Mouse (Mus musculus) heart, postnatal 14 days (tissue): ENCODE measurements around the gene Leap2. TPM values are rescaled to one million over a fixed set of nuclear protein-coding genes. Genes with fewer than 3 reads are reported as not detected.

Source experiments
- DNase-seq, 2 experiments: peaks; one replicate each; pipeline ENCODE4 v3.0.0; 2021 to 2022
- intact Hi-C: fragments of 180-260 bp; cut with DNase I; formaldehyde crosslinking; loops from one replicate; pipeline ENCODE4 v1.15.1; 2025
- microRNA-seq, 2 experiments: library from miRNA; unstranded; fragments of <30 nt; microRNA quantifications; one replicate each; pipeline ENCODE4 v1.2.0; 2021 to 2022
- total RNA-seq, 2 experiments: library from RNA; stranded (reverse); gene quantifications; 2 replicates each; pipeline ENCODE4 v1.2.3; 2021

The Leap2 gene
- total RNA-seq, 2 experiments from 2014 or later, result not detected

DNA sequence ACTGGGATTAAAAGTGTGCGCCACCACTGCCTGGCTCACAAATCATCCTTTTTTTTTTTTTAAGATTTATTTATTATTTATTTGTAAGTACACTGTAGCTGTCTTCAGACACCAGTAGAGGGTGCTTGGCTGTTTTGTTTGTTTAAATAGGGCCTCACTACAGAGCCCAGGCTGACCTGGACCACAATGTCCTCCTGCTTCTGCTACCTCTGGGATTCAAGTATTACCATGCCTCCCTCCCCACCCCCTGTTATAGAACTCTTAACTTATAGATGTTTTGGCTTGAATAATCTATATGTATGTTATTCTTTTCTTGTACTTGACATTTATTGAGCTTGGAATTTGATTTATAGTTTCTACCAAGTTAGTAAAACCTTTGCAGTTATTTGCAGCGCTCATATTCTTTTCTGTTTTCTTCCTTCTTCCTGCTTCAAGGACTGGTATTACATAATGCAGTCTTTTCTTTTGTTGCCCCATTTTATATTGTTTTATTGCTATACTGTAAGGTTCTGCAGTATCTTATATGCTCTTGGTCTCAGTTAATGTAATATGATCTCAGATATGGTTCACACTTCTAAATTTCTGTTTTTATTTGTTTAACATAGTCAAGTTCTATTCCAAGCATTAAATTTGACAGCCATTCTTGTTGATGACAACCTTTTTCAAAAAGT, 39.1 kb downstream of the Leap2 start:
- intact Hi-C loops, result no loop called here
- no peak for DNase-seq

DNA sequence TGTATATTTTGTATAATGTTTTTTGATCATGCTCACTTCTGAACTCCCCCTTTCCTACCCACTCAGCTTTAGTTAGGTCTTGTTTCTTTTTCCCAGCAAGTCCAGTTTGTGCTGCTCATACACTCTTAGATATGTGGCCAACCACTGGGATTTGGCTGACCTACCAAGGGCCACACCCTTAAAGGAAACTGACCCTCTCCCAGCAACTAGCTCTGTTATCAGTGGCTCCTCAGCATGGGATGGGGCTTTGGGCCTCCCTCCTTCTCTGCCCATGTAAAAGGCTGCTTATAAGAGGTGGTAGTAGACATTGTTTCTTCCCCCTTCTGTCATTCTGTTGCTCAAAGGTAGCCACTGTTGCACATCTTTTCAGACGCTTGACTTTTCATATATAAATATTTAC, 44.1 kb downstream of the Leap2 start:
- no peak for DNase-seq
- intact Hi-C loops, result no loop called here

Small RNA genes within 50 kb of the gene (microRNA-seq; reads per million reads assigned to microRNA genes)
- gene Mir6920, result 0 to 0.36 reads per million in 2 experiments

Other genes starting within 250 kb of the Leap2 start
- gene Hspa4, start 122.7 kb downstream of the Leap2 start, total RNA-seq, result 100 to 1,000 TPM; 117 to 124 TPM
- 1 to 10 TPM; 6.1 to 7.4 TPM for gene Zcchc10, start 98.5 kb downstream of the Leap2 start, total RNA-seq
- 100 to 1,000 TPM in 1 of 2 experiments, 10 to 100 TPM in 1; 97.5 to 109 TPM for gene Aff4, start 72.3 kb downstream of the Leap2 start, total RNA-seq
- 1,000 to 10,000 TPM; 2,370 to 2,434 TPM for gene Uqcrq, start 7.7 kb upstream of the Leap2 start, total RNA-seq
- under 1 TPM; 0.31 to 0.66 TPM for gene Gdf9, start 7.9 kb upstream of the Leap2 start, total RNA-seq
- gene Gm10447, start 33.9 kb upstream of the Leap2 start, total RNA-seq, result not detected
- gene Shroom1, start 34.0 kb upstream of the Leap2 start, total RNA-seq, result under 1 TPM; 0.44 to 0.53 TPM
- gene Gm9837, start 47.3 kb upstream of the Leap2 start, total RNA-seq, result not detected
- not detected for gene Gm9945, start 57.0 kb upstream of the Leap2 start, total RNA-seq
- gene Sowaha, start 57.1 kb upstream of the Leap2 start, total RNA-seq, result under 1 TPM; 0.07 TPM
- 10 to 100 TPM; 42.1 TPM for gene Sept8, start 96.1 kb upstream of the Leap2 start, total RNA-seq
- 1 to 10 TPM; 9.6 to 9.9 TPM for gene Kif3a, start 144.2 kb upstream of the Leap2 start, total RNA-seq
- gene Il4, start 195.5 kb upstream of the Leap2 start, total RNA-seq, result not detected
- not detected for gene Il13, start 211.5 kb upstream of the Leap2 start, total RNA-seq